Mouse (Mus musculus) liver, postnatal 0 days (tissue): ENCODE results near the gene Apbb1ip. TPM values are rescaled to one million over a fixed set of nuclear protein-coding genes. Genes with fewer than 3 reads are reported as not detected.

Source experiments
- ATAC-seq: fragments of 200-750 bp; cut with Nextera tagmentation; 2 replicates; pipeline ENCODE4 v1.8.0; 2017; ENCODE audit warnings: mild to moderate bottlenecking, moderate library complexity
- DNase-seq: peaks from one replicate; pipeline ENCODE4 v3.0.0-alpha.2; 2016
- H3K27ac ChIP-seq: fragments of 300-500 bp; sonication (generic); 2 replicates; pipeline ENCODE4 v1.5.1; 2014; ENCODE audit warnings: antibody characterized with exemption, moderate library complexity, mild to moderate bottlenecking, low read depth
- H3K27me3 ChIP-seq: fragments of 300-500 bp; sonication (generic); 2 replicates; pipeline ENCODE4 v1.6.1; 2014; ENCODE audit warnings: low read length, control low read depth, mixed read lengths; ENCODE audit not compliant: insufficient read depth
- H3K36me3 ChIP-seq: fragments of 300-500 bp; sonication (generic); replicated peaks from 2 replicates; pipeline ENCODE4 v1.6.1; 2014; ENCODE audit warnings: mild to moderate bottlenecking, control low read depth, low read length, moderate library complexity, mixed read lengths; ENCODE audit not compliant: insufficient read depth
- H3K4me1 ChIP-seq: fragments of 300-500 bp; sonication (generic); 2 replicates; pipeline ENCODE4 v1.6.1; 2014; ENCODE audit warnings: antibody characterized with exemption, mild to moderate bottlenecking, control low read depth; ENCODE audit not compliant: insufficient read depth
- H3K4me2 ChIP-seq: fragments of 300-500 bp; sonication (generic); 2 replicates; pipeline ENCODE4 v1.6.1; 2014; ENCODE audit warnings: low read depth, mild to moderate bottlenecking, low read length, moderate library complexity, mixed read lengths
- H3K4me3 ChIP-seq: fragments of 300-500 bp; sonication (generic); 2 replicates; pipeline ENCODE4 v1.5.1; 2014; ENCODE audit warnings: low read depth, low read length
- H3K9ac ChIP-seq: fragments of 300-500 bp; sonication (generic); replicated peaks from 2 replicates; pipeline ENCODE4 v1.6.1; 2014; ENCODE audit warnings: mild to moderate bottlenecking, moderate library complexity
- H3K9me3 ChIP-seq: fragments of 300-500 bp; sonication (generic); 2 replicates; pipeline ENCODE4 v1.6.1; 2016; ENCODE audit warnings: mild to moderate bottlenecking, control low read depth, low read length, mixed read lengths
- CTCF ChIP-seq: sonication (generic); IDR thresholded peaks from 2 replicates; pipeline ENCODE4 v1.5.1; 2016; ENCODE audit warnings: antibody characterized with exemption, low read depth
- EP300 ChIP-seq: IDR thresholded peaks from 2 replicates; pipeline ENCODE4 v1.6.1; 2016; ENCODE audit warnings: antibody characterized with exemption, low read depth, mild to moderate bottlenecking
- WGBS: fragments of 180-500 bp; shearing (Covaris S2); extraction: QIAGEN DNeasy Blood & Tissue Kit; methylation state at CpG from one replicate; pipeline ENCODE4 v1.1.7; 2014; ENCODE audit not compliant: insufficient replicate concordance; 5-methylcytosine and 5-hydroxymethylcytosine counted together
- polyA plus RNA-seq: library from polyadenylated mRNA; unstranded; fragments of >200 nt; fragmentation: Nextera tagmentation; extraction: Ambion mirVana; gene quantifications from 2 replicates; pipeline ENCODE4 v1.2.1, GENCODE M21; 2015

Gene Apbb1ip
- polyA plus RNA-seq, 1 experiment from 2014 or later = 11.3 TPM

DNA sequence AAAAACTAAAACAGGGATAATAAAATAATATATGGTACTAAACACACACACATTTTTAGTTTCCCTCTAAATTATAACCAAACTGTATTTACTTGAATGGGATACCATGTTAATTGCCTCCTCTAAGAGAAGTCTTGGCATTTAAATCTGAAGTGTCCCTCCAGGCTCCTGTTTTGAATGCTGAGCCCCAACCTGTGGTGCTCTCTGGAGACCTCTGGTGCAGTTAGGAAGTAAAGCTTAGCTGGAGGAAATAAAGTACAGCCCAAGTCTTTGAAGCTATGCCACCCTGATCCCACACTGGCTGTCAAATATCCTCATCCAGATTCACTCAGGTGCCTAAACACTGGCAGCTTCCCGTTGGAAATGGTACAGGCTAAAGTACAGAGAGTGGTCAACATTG lies 10.9 kb downstream of the Apbb1ip start:
- Histone ChIP-seq H3K27ac (no peak overlapping the region), H3K36me3 (no peaks in the 10 kb centered on the region), H3K4me1 (peaks cover 4% of the 10 kb centered on the region; the same call in 1 of the 2 replicates), H3K27me3 (no peaks in the 10 kb centered on the region), H3K4me2 (no peak overlapping the region), H3K4me3 (no peak overlapping the region), H3K9ac (no peak overlapping the region), H3K9me3 (no peaks in the 10 kb centered on the region)
- no peak for ATAC-seq
- DNase-seq = no peak
- 54% methylated on average over 1 of the region's 1 CpGs for WGBS
- TF ChIP-seq EP300 (no peak), CTCF (no peak)

DNA sequence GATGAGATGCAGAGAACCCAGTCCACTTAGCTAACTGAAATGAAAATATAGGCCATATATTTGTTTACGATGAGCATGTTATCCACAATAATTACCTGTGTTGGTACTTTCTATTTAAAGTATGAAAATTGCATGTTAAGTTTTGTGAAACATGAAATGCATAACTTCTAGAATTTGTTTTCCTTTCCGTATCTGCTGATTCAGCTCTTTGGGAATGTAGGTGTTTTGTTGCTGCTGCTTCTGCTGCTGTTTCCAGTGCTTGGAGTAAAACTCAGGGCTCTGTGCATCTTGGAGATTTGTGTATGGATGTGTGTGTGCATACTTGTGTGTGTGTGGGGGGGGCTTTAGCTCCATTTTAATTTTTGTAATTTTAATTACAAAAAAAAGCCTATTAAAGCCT lies 14.8 kb downstream of the Apbb1ip start:
- ATAC-seq = no peak
- no peak overlapping the region for H3K9ac ChIP-seq
- H3K4me3 ChIP-seq = no peak overlapping the region
- H3K9me3 ChIP-seq = no peaks in the 10 kb centered on the region
- H3K27ac ChIP-seq = no peak overlapping the region
- H3K4me2 ChIP-seq = no peak overlapping the region
- H3K27me3 ChIP-seq = no peaks in the 10 kb centered on the region
- WGBS = 90% methylated on average over 2 of the region's 2 CpGs
- H3K4me1 ChIP-seq = no peaks in the 10 kb centered on the region; the same call in 1 of the 2 replicates
- TF ChIP-seq EP300 (no peak), CTCF (no peak)
- no peak for DNase-seq
- no peaks in the 10 kb centered on the region for H3K36me3 ChIP-seq

DNA sequence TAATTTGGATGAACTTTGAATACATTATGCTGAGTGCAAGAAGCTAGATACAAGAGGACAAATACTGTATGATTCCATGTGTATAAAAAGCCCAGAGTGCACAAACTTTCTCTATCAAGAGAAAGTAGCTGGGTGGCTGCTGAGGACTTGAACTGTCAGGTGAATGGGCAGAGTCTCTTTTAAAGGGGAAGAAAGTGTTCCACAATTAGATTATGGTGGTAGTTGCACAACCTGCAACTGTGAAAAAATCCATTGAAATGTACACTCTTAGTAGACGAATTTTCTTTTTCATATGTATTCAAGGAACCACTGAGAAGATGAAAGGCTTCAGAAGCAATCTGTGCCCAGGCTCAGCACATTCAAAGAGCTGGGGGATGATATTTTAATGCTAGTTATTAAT lies 15.7 kb downstream of the Apbb1ip start:
- no peak for TF ChIP-seq EP300
- H3K4me3 ChIP-seq = no peak overlapping the region
- no peaks in the 10 kb centered on the region for H3K4me1 ChIP-seq
- H3K36me3 ChIP-seq = no peaks in the 10 kb centered on the region
- ATAC-seq (no peak), DNase-seq (no peak)
- H3K27me3 ChIP-seq = no peaks in the 10 kb centered on the region
- H3K9ac ChIP-seq = no peak overlapping the region
- no peak overlapping the region for H3K27ac ChIP-seq
- no peaks in the 10 kb centered on the region for H3K9me3 ChIP-seq
- WGBS = 17% methylated on average over 1 of the region's 1 CpGs
- no peak overlapping the region for H3K4me2 ChIP-seq

DNA sequence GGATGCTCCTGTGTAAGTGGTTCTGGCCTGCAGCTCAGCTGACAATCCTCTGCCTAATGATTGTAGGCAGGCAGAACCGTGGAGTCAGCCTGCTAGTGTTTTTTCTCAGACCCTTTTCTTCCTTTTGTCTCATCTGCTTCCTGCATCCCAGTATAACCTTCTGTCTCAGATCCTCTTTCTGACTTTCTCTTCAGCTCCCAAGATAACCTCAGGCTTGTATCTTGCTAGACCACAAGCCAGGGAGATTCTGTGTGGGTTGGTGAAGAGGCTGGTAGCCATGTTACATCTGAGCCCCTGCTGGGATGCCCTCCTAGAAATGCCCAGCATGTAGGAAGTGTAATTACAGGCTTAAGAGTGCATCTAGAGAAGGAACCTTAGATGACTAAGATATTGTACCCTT lies 16.5 kb downstream of the Apbb1ip start:
- Histone ChIP-seq H3K4me2 (no peak overlapping the region), H3K9me3 (no peaks in the 10 kb centered on the region), H3K36me3 (no peaks in the 10 kb centered on the region), H3K4me3 (no peak overlapping the region), H3K9ac (no peak overlapping the region), H3K4me1 (no peaks in the 10 kb centered on the region), H3K27me3 (no peaks in the 10 kb centered on the region), H3K27ac (0 out of 2 replicates have a peak overlapping the region, but pooled peaks have one; percentile 16)
- DNase-seq = no peak
- TF ChIP-seq CTCF = no peak
- TF ChIP-seq EP300 = no peak
- WGBS = 5% methylated on average over 1 of the region's 1 CpGs
- no peak for ATAC-seq

- 75% methylated on average over 3 of the region's 3 CpGs for WGBS
- ATAC-seq (no peak), DNase-seq (no peak)
- H3K9ac ChIP-seq = no peak overlapping the region
- TF ChIP-seq CTCF (no peak), EP300 (no peak)
- H3K27ac ChIP-seq = no peak overlapping the region
- H3K9me3 ChIP-seq = no peaks in the 10 kb centered on the region
- no peak overlapping the region for H3K4me3 ChIP-seq
- no peaks in the 10 kb centered on the region for H3K27me3 ChIP-seq
- no peak overlapping the region for H3K4me2 ChIP-seq
- H3K36me3 ChIP-seq = no peaks in the 10 kb centered on the region
- no peaks in the 10 kb centered on the region for H3K4me1 ChIP-seq
These were observed 21.2 kb downstream of the Apbb1ip start for GRCm38 (mm10) chr2:22795087-22795486.

- Histone ChIP-seq H3K9me3 (no peaks in the 10 kb centered on the region), H3K27me3 (no peaks in the 10 kb centered on the region), H3K36me3 (no peaks in the 10 kb centered on the region), H3K4me1 (no peaks in the 10 kb centered on the region), H3K4me2 (no peak overlapping the region), H3K27ac (no peak overlapping the region), H3K9ac (no peak overlapping the region), H3K4me3 (no peak overlapping the region)
- TF ChIP-seq CTCF (no peak), EP300 (no peak)
- no peak for DNase-seq
- ATAC-seq = no peak
These were observed 22.6 kb downstream of the Apbb1ip start for GRCm38 (mm10) chr2:22796487-22796886.

GRCm38 (mm10) chr2:22799430-22800041 lies 25.6 kb downstream of the Apbb1ip start:
- no peak overlapping the region for H3K4me3 ChIP-seq
- DNase-seq (no peak), ATAC-seq (peak; percentile 49; the same call in 1 of the 2 replicates)
- H3K4me1 ChIP-seq = no peaks in the 10 kb centered on the region
- H3K27me3 ChIP-seq = no peaks in the 10 kb centered on the region
- H3K27ac ChIP-seq = 0 out of 2 replicates have a peak overlapping the region, but pooled peaks have one; percentile 39
- H3K36me3 ChIP-seq = no peaks in the 10 kb centered on the region
- no peak overlapping the region for H3K9ac ChIP-seq
- TF ChIP-seq CTCF = no peak
- no peak for TF ChIP-seq EP300
- no peak overlapping the region for H3K4me2 ChIP-seq
- H3K9me3 ChIP-seq = no peaks in the 10 kb centered on the region
- WGBS = 60% methylated on average over 2 of the region's 2 CpGs
